Mouse (Mus musculus) layer of hippocampus, postnatal 10 days (tissue): ENCODE results near the gene Ckm. TPM values are rescaled to one million over a fixed set of nuclear protein-coding genes. Genes with fewer than 3 reads are reported as not detected.

Experiments
- DNase-seq, 2 experiments: peaks; one replicate each; pipeline ENCODE4 v3.0.0; 2021; ENCODE audit warnings: low spot score in 2 of 2
- microRNA-seq, 2 experiments: library from miRNA; unstranded; fragments of <30 nt; microRNA quantifications; one replicate each; pipeline ENCODE4 v1.2.0; 2021
- total RNA-seq, 2 experiments: library from RNA; stranded (reverse); gene quantifications; 2 replicates each; pipeline ENCODE4 v1.2.3; 2021

Ckm gene
- total RNA-seq, 2 experiments from 2014 or later, result 0.27 TPM; not detected in 1

- DNase-seq, result no peak
These were observed 60.1 kb downstream of the Ckm start for GRCm38 (mm10) chr7:19464367-19465307.

- no peak for DNase-seq
These were observed 62.1 kb downstream of the Ckm start for GRCm38 (mm10) chr7:19466602-19467145.

- DNase-seq, result no peak
These were observed 63.1 kb downstream of the Ckm start for GRCm38 (mm10) chr7:19467638-19468037.

GRCm38 (mm10) chr7:19468279-19468678 is 63.7 kb downstream of the Ckm start:
- DNase-seq, result no peak

- DNase-seq, result no peak
These were observed 64.8 kb downstream of the Ckm start for GRCm38 (mm10) chr7:19469404-19469803.

GRCm38 (mm10) chr7:19470308-19470707 is 65.7 kb downstream of the Ckm start:
- no peak for DNase-seq

GRCm38 (mm10) chr7:19472403-19472802 is 67.8 kb downstream of the Ckm start:
- no peak for DNase-seq

Small RNA genes lying within 50 kb of the gene (microRNA-seq; reads per million reads assigned to microRNA genes)
- 0 reads per million in 2 experiments for gene Mir343

Other genes with a start within 250 kb of the Ckm start
- 1 to 10 TPM; 3.0 to 4.1 TPM for gene Gipr, start 238.6 kb upstream of the Ckm start, total RNA-seq
- 100 to 1,000 TPM; 183 to 198 TPM for gene Eml2, start 228.4 kb upstream of the Ckm start, total RNA-seq
- 1 to 10 TPM; 3.5 to 3.6 TPM for gene Gpr4, start 192.2 kb upstream of the Ckm start, total RNA-seq
- 10 to 100 TPM; 36.2 to 37.8 TPM for gene Opa3, start 176.4 kb upstream of the Ckm start, total RNA-seq
- gene Vasp, start 133.0 kb upstream of the Ckm start, total RNA-seq, result 10 to 100 TPM; 26.4 to 27.3 TPM
- under 1 TPM in 1 of 2 experiments, not detected in 1; 0.31 TPM for gene Ppm1n, start 124.7 kb upstream of the Ckm start, total RNA-seq
- gene Rtn2, start 122.2 kb upstream of the Ckm start, total RNA-seq, result 100 to 1,000 TPM; 118 to 127 TPM
- gene Fosb, start 94.7 kb upstream of the Ckm start, total RNA-seq, result 1 to 10 TPM; 1.4 to 2.0 TPM
- 10 to 100 TPM; 43.1 to 43.9 TPM for gene Ercc1, start 60.0 kb upstream of the Ckm start, total RNA-seq
- 10 to 100 TPM; 17.6 to 18.1 TPM for gene Cd3eap, start 45.3 kb upstream of the Ckm start, total RNA-seq
- gene Ppp1r13l, start 45.0 kb upstream of the Ckm start, total RNA-seq, result 1 to 10 TPM; 3.4 to 4.5 TPM
- 10 to 100 TPM; 33.8 to 33.9 TPM for gene Ercc2, start 22.8 kb upstream of the Ckm start, total RNA-seq
- gene Klc3, start 672 bp upstream of the Ckm start, total RNA-seq, result 1 to 10 TPM; 1.7 to 1.8 TPM
- gene Mark4, start 54.0 kb downstream of the Ckm start, total RNA-seq, result 100 to 1,000 TPM; 115 to 132 TPM
- gene Exoc3l2, start 58.6 kb downstream of the Ckm start, total RNA-seq, result 1 to 10 TPM in 1 of 2 experiments, under 1 TPM in 1; 0.69 to 1.1 TPM
- 1 to 10 TPM; 6.9 to 8.2 TPM for gene Bloc1s3, start 103.6 kb downstream of the Ckm start, total RNA-seq
- gene Trappc6a, start 103.6 kb downstream of the Ckm start, total RNA-seq, result 10 to 100 TPM; 22.3 to 24.6 TPM
- 1 to 10 TPM in 1 of 2 experiments, under 1 TPM in 1; 0.94 to 1.0 TPM for gene Nkpd1, start 113.1 kb downstream of the Ckm start, total RNA-seq
- gene Ppp1r37, start 158.3 kb downstream of the Ckm start, total RNA-seq, result 10 to 100 TPM; 82.0 to 83.6 TPM
- not detected for gene Zfp296, start 172.5 kb downstream of the Ckm start, total RNA-seq
- gene Gemin7, start 172.8 kb downstream of the Ckm start, total RNA-seq, result 10 to 100 TPM; 41.3 to 42.5 TPM
- 10 to 100 TPM; 86.8 to 98.8 TPM for gene Clasrp, start 199.7 kb downstream of the Ckm start, total RNA-seq
- gene Relb, start 224.7 kb downstream of the Ckm start, total RNA-seq, result 10 to 100 TPM in 1 of 2 experiments, 1 to 10 TPM in 1; 9.2 to 10.8 TPM